Mouse (Mus musculus): ENCODE results near the gene Grik3. TPM values are rescaled to one million over a fixed set of nuclear protein-coding genes. Genes with fewer than 3 reads are reported as not detected.
"Not testable (repeated sequence)": the region's sequence is repeated elsewhere in the genome, so short reads cannot be mapped to it uniquely, and the experiment has no call there.

Grik3 gene
- total RNA-seq, 2 experiments from 2014 or later = 0.05 to 0.25 TPM

DNA sequence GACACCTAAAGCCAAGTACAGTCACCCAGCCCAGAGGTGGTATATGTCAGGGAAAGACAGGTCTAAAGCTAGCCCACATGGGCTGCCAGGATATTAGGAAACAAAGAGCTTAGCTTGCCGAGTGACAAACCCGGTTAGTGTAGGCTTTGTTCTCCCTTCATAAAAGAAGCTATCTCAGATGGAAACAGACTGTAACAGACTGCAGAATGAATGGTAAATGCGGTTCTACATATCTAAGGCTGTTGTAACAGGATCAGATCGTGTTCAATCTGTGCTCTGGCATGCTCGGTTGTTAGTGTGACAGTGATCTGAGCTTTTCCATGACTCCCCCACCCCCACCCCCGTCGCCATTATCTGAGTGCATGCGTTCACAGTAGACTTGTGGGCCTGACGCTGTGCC, 92.8 kb downstream of the Grik3 start:
- DNase-seq = no peak
- intact Hi-C loops (cut with DNase I) = no loop called here

DNA sequence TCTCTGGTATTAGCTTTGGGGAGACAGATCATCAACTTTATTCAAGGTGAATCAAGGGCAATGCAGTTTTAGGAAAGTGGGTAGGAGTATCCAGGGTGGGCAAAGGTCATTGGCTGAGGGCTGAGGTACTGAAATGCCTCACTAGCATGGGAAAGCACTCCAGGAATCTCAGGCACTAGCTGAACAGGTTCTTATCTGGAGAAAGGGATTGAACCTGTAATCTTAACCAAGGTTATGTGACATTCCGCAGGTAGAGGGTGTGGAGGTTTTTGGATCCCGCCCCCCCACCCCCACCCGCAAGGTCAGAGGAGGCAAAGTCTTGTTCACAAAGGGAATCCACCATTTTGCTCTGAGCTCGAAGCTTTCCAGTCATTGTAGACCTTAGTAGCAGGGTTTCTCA, 93.4 kb downstream of the Grik3 start:
- intact Hi-C loops (cut with DNase I) = no loop called here
- no peak for DNase-seq

DNA sequence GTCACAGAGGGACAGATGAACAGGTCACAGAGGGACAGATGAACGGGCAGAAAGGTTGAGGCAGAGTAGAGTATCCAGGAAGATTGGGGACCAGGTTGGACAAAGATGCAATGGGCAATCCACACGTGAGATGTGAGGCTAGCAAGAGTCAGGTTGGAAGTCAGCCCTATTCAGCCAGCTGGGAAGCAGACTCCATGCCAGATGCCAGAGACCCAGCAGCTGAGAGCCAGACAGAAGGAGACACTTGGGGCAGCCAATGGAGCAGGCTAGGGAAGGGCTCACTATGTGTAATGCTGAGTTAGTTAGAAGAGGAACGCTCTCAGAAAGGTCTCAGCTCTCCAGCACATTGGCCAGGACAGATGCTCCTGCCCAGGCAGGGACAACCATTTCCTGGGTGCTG, 94.2 kb downstream of the Grik3 start:
- intact Hi-C loops (cut with DNase I) = no loop called here
- DNase-seq = no peak

DNA sequence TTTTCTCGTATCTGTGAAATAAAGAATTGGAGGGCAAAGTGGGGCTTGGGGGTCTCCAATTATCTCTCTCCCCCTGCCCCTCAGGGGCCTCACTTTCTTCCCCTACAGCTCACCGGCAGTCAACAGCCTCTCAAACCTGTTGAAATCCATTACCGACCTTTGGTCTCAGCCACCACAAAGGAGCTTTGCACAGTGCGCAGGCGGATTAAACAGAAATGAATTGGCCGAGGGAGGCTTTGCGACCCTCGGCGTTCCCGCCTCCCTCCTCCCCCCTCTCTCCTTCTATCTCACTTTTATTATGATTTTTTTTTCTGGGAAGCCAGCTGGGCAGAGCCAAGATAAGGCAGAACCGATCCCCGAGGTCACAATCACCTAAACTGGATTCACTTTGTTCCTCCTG, 97.1 kb downstream of the Grik3 start:
- no peak for DNase-seq
- intact Hi-C loops (cut with DNase I) = no loop called here

- intact Hi-C loops (cut with DNase I) = no loop called here
- peak; percentile 6 to 11 for DNase-seq
These were observed 99.9 kb downstream of the Grik3 start for GRCm38 (mm10) chr4:125590241-125590919.

DNA sequence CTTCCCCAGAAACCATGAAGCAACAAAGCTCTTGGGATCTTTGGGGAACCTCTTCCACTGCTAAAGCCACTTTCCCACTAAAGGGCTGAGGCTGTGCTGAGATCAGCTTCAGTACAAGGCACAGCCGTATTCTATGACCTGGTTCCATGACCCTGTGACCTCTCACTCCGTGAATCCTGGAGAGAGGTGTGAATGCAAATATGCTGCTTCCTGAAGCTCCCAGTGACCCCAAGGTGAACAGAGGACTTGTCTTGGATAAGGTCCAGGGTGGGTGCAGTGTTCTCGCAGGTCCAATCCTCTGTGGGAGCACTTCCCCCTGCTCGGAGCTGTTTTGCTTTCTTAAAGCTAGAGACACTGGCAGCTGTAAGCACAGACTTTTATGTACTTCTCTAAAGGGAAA, 102.2 kb downstream of the Grik3 start:
- intact Hi-C loops (cut with DNase I) = no loop called here

GRCm38 (mm10) chr4:125595011-125595410, 104.5 kb downstream of the Grik3 start:
- no peak for DNase-seq
- intact Hi-C loops (cut with DNase I) = no loop called here

More for the DNA sequence above, 102.2 kb downstream of the Grik3 start:
- DNase-seq = no peak

DNA sequence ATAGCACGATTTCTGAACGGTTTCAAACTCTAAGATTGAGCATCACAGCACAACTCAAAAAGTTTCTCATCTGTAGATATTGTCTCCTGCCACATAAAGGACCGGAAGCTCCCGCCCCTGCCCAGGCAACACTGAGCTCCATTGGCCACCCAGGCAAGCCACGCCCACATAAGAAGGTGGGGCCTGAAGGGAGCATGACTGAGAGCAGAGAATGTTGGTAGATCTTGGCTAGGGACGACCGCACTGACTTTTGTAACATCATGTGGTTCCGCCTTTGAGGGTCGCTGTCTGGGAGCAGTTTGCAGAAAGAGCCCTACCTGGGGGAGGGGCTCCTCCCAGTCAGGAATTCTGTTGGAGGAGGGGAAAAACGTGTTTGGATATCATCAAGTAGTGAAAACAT, 108.2 kb downstream of the Grik3 start:
- intact Hi-C loops (cut with DNase I) = no loop called here
- no peak for DNase-seq

- intact Hi-C loops (cut with DNase I) = no loop called here
- no peak for DNase-seq
These were observed 109.1 kb downstream of the Grik3 start for GRCm38 (mm10) chr4:125599510-125600005.

GRCm38 (mm10) chr4:125600642-125601041, 110.1 kb downstream of the Grik3 start:
- intact Hi-C loops (cut with DNase I) = no loop called here
- no peak for DNase-seq

DNA sequence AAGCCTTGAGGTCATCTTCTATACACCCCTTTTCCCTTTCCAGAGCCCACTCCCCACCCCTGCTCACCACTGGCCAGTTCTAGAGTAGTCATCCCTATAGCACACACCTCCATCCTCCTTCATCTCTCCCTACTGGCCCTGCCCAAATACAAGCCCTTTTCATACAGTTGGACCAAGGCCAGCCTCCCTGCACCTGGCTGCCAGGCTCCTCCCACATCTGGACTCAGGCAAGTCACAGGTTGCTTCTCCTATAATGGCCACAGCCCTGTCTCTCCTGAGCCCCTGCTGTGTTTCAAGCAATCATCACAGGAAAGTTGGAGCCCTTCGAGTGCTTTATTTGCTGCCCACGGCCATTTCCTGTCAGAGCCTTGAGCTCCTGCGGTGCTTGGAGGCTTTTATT, 110.8 kb downstream of the Grik3 start:
- intact Hi-C loops (cut with DNase I) = no loop called here

DNA sequence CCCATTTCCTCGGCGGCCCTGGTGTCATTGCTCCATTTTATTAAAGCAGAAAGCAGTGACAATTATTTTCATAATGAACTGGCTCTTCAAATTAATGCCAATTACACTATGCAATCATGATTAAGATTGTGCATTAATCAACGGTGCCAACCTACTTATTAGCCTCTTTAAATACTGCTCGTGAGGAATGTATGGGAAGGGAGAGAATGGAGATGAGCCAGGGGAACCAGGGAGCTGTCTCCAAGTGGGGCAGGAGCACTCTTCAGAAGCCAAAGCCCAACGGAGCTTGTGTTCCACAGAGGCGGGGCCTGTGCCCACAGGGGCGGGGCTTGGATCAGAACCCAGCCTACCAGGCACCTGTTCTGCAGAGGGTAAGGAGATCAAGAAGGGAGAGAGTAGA, 114.0 kb downstream of the Grik3 start:
- DNase-seq = no peak
- intact Hi-C loops (cut with DNase I) = no loop called here

More for the DNA sequence above, 110.8 kb downstream of the Grik3 start:
- DNase-seq = no peak

GRCm38 (mm10) chr4:125606147-125606546, 115.6 kb downstream of the Grik3 start:
- no peak for DNase-seq
- intact Hi-C loops (cut with DNase I) = no loop called here

DNA sequence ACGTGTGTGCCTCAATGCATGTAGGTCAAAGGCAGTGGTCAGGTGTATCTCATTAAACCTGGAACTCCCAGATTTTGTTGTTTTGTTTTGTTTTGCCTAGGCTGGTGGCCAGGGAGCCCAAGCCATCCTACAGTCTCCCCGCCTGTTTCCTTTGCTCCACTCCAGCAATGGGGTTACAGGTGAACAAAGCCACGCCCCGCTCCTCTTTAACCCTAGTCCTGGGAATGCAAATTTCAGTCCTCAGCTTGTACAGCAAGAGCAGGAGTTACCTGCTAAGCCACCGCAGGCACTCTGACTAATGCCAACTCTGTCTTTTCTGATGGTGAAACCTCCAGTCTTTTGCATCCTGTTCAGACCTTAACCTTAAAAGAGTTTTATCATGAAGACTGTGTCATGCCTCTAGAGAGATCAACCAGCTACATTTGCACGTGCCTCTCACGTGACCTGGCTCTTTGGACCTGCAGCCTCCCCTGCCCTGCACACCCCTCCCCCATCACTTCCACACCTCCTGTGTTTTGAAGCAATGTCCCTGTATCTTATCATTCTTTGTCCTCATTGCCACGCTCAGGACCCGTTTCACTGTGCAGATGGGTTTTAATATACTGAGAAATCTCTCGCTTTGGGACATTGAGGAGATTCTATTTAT, 117.0 kb downstream of the Grik3 start:
- intact Hi-C loops (cut with DNase I) = no loop called here
- DNase-seq = no peak

DNA sequence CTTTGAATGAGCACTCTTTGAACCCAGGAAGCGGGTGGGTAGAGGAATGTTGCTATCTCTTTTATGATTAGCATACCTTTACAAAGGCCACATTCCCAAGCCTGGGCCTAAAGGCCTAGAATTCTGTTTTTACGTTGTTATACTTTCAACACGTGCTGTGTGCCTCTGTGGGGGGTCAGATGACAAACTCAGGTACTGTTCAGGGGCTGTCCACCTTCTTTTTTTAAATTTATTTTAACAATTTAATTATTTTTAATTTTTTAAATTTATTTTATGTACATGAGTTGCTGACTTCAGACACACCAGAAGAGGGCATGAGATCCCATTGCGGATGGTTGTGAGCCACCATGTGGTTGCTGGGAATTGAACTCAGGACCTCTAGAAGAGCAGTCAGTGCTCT, 118.4 kb downstream of the Grik3 start:
- intact Hi-C loops (cut with DNase I); DNase-seq: not testable (repeated sequence)

GRCm38 (mm10) chr4:125609320-125610306, 119.1 kb downstream of the Grik3 start:
- no peak for DNase-seq
- intact Hi-C loops (cut with DNase I) = no loop called here

GRCm38 (mm10) chr4:125617851-125618250, 127.4 kb downstream of the Grik3 start:
- intact Hi-C loops (cut with DNase I) = no loop called here
- no peak for DNase-seq

DNA sequence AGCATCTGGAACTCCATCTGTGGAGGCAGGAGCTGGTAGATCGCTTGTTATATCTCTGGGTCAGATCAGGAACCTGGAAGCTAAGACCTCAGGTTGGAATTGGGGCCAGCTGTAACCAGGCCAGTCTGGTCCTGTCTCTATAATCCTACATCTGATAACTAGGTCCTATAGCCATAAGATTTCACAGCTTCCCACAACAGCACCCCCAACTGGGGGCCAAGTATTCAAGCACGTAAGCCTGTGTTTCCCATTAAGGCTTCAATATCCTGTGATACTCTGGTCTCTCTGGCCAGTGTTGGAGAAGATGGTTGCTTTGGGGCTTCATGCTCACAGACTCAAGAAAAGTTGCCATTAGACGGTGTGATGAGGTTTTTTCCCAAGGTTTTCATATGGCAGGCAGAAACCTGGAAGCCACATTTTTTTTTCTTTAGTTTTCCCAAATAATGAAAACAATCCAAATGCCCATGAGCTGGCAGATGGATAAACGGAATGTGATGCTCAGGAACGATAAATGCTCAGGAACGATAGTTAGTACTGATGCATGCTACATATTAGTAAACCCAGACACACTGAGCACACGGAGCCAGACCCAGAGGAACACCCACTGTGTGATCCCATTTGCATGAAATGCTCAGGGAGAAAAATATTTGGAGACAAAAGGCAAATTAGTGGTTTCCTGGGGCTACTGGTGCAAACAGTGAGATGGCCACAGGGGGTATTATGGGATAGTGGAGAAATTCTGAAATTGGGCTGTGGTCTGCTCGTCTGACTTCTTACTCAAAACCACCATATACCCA, 128.2 kb downstream of the Grik3 start:
- no peak for DNase-seq
- intact Hi-C loops (cut with DNase I) = no loop called here

DNA sequence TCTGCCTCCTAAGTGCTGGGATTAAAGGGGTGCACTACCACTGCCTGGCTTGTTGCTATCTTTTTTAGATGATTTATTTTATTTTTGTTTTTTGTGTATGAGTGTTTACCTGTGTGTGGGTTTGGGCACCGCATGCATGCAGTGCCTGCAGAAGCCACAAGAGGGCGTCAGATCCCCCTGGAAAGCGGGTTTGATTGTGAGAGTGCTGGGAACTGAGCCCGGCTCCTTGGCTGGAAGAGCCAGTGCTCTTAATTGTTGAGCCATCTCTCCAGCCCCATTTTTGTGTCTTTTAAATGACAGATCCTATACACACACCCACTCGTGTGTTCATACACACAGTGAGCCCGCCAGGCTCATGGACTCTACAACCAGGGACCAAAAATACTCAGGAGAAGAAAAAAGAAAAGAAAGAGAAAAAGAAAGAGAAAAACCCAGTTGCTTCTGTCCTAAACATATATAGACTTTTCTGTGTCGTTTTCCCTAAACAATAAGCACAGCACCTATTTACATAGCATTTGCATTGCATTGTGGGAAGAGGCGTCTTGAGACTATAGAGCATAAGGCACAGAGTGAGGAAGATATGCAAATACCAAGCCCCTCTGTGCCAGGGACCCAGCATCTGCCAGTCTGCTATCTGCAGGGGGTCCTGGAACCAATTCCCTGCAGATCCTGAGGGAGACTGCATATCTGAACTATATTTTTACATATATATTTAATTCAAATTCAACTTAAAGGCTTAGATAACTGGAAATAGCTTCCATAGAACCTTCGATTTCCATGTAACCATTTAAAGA, 134.6 kb downstream of the Grik3 start:
- DNase-seq = no peak
- intact Hi-C loops (cut with DNase I) = no loop called here
